Mouse (Mus musculus) bone marrow macrophage, adult 2 months (primary cell): ENCODE data around the gene Cebpa. TPM values are rescaled to one million over a fixed set of nuclear protein-coding genes. Genes with fewer than 3 reads are reported as not detected.

Source experiments
- H3K27ac ChIP-seq: 2 replicates; pipeline ENCODE4 v1.5.1; 2012; ENCODE audit warnings: low read depth, low read length; ENCODE audit not compliant: insufficient read depth
- H3K4me1 ChIP-seq: 2 replicates; pipeline ENCODE4 v1.6.1; 2012; ENCODE audit warnings: low read length; ENCODE audit not compliant: control insufficient read depth, insufficient read depth
- H3K4me3 ChIP-seq: 2 replicates; pipeline ENCODE4 v1.5.1; 2012; ENCODE audit warnings: mild to moderate bottlenecking, low read length, moderate library complexity; ENCODE audit not compliant: insufficient read depth
- CTCF ChIP-seq: IDR thresholded peaks from 2 replicates; pipeline ENCODE4 v1.5.1; 2012; ENCODE audit warnings: low read depth, mild to moderate bottlenecking, low read length, moderate library complexity
- POLR2A ChIP-seq: IDR thresholded peaks from 2 replicates; pipeline ENCODE4 v1.6.1; 2012; ENCODE audit warnings: mild to moderate bottlenecking, low read depth, low read length, borderline replicate concordance
- polyA plus RNA-seq: library from polyadenylated mRNA; stranded (reverse); fragments of >200 nt; gene quantifications from 2 replicates; pipeline ENCODE4 v1.2.4, GENCODE M21; 2012; ENCODE audit not compliant: missing spikeins, insufficient read depth, insufficient read length

Cebpa gene
- polyA plus RNA-seq, 1 experiment: 78.9 TPM

DNA sequence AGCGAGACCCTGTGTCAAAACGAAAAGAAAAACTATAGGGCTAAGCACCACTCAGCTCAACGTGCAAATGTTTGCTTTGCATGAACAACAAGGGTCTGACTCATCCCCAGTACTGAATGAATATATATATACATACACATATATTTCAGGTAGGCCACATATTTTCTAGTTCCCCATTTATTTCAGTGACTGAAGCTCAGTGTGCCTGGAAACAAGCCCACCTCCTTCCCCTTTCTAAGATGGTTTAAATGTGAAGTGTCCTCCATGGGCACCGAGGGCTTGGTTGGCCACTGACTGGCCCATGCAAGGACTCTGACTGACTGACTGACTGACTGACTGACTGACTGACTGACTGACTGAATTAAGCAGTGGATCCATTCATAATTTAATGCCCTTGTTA, 19.6 kb upstream of the Cebpa start:
- H3K4me3 ChIP-seq: no peak overlapping the region

DNA sequence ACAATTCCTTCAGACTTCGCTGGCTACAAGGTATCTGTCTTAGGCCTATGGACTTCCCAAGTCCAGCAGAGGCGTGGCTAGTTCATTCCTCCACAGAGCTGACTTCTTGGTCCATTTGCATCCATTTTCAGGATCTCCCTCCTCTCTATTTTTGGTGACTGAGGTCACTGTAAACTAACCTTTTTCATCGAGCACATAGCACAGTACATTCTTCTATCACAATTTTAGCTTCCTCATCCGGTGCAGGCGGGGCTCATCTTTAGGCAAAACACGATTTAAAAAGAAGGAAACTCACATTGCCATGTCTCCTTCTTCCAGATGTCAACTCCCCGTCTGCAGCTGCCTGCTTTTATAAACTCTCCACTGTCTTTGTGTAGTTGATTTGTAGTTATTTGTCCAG, 12.5 kb upstream of the Cebpa start:
- Histone ChIP-seq H3K4me1 (peaks cover 17% of the 10 kb centered on the region), H3K4me3 (no peak overlapping the region), H3K27ac (peak overlapping the region; percentile 36)
- no peak for TF ChIP-seq POLR2A
- no peak for TF ChIP-seq CTCF

More for the DNA sequence above, 19.6 kb upstream of the Cebpa start:
- Histone ChIP-seq H3K4me1 (peaks cover 19% of the 10 kb centered on the region), H3K27ac (peak overlapping the region; percentile 87)
- TF ChIP-seq CTCF: no peak
- no peak for TF ChIP-seq POLR2A

DNA sequence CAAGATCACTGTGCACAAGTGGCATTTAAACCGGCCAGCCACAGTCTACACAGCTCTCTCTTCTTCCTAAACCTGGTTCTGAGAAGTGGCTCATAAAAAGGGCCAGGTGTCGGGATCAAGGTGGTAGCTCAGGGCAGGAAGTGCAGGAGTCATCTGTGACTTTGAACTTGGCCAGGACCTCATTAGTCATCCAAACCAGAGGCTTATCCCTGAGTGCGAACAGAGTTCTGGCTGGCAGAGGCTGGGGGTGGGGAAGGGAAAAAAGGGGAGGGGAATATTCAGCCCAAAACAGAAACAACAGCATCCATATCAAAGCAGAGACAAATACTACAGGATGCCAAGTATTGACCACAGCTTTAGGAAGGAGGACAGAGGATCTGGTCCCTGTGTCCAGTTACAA, 11.5 kb upstream of the Cebpa start:
- H3K27ac ChIP-seq: no peak overlapping the region
- TF ChIP-seq CTCF: no peak
- no peak for TF ChIP-seq POLR2A
- H3K4me3 ChIP-seq: no peak overlapping the region
- H3K4me1 ChIP-seq: peaks cover 17% of the 10 kb centered on the region

DNA sequence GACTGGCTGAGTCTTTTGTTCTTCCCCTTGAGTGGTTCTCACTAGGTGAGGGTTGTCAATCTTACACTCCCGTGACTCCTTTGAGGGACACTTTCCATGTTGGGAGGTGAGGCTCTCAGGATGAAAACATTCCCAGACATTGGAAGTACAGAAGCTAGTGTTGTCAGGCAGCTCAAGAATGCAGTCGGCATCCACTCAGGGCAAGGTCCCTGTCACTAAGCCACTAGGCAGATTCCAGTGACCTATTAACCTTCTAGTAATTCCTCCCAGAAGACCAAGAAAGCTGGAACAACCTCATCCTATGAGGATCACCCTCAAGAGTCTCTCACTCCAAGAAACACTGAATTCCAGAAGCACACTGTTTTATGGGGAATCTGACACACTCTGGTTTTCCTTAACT, 11.0 kb upstream of the Cebpa start:
- H3K27ac ChIP-seq: no peak overlapping the region
- H3K4me1 ChIP-seq: peaks cover 17% of the 10 kb centered on the region
- TF ChIP-seq POLR2A: no peak
- TF ChIP-seq CTCF: no peak
- H3K4me3 ChIP-seq: no peak overlapping the region

DNA sequence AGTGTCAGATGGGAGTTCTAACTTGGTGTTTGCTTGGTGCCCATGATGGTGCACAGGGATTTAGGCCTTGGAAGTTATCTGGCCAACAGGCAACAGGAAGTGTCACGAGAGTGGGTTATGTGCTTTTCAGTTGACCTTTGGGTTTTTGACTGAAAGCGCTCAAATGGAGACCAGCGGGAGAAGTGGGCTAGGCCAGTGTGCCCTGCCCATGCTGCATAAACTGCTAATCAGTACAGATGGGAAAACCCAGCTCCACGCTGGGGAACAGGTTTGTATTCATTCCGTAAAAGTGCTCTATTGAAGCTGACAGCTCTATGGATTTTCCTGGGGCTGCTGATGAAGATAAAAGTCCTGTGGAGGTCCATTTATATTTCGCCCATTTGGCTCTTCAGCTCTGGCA, 10.4 kb upstream of the Cebpa start:
- H3K4me3 ChIP-seq: no peak overlapping the region
- peaks cover 17% of the 10 kb centered on the region for H3K4me1 ChIP-seq
- TF ChIP-seq CTCF (no peak), POLR2A (no peak)
- no peak overlapping the region for H3K27ac ChIP-seq

DNA sequence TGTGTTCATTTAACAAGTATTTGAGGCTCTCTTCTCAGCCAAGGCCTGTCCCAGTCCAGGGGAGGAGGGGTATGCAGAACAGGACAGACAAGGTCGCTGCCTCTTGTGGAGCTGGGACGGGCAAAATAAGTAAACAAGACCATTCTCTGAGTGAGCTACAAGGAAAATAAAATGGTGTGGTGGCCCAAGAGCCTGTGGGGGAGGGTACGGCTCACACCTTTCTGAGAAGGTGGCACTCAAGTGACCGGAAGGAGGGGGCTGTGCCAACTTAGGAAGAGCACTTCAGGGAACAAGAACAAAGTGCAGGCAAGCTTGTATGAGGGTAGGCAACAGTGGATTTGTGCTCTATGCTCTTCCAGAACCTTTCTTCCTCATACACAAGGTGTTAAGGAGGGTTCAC, 6.0 kb upstream of the Cebpa start:
- no peak overlapping the region for H3K4me3 ChIP-seq
- TF ChIP-seq POLR2A (no peak), CTCF (no peak)
- peaks cover 6% of the 10 kb centered on the region for H3K4me1 ChIP-seq
- H3K27ac ChIP-seq: no peak overlapping the region

DNA sequence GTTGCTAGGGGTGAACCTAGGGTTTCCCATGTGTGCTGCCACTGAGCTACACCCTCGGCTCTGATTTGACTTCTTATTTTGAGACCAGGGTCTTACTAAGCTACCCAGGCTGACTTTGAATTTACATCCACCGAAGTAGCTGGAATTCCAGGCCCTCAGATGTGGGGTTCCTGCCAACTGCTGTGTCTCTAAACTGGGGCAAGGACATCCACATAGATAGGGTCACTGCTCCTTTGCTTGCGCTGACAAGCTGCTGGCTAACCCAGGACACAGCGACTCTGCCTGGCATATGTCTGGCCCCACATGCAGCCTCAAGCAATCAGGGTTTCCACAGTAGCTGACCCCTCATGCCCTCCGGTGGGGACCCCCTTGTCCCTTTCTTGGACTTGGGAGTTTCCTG, 5.4 kb upstream of the Cebpa start:
- no peak for TF ChIP-seq CTCF
- no peak for TF ChIP-seq POLR2A
- Histone ChIP-seq H3K4me3 (no peak overlapping the region), H3K27ac (no peak overlapping the region), H3K4me1 (peaks cover 6% of the 10 kb centered on the region)

DNA sequence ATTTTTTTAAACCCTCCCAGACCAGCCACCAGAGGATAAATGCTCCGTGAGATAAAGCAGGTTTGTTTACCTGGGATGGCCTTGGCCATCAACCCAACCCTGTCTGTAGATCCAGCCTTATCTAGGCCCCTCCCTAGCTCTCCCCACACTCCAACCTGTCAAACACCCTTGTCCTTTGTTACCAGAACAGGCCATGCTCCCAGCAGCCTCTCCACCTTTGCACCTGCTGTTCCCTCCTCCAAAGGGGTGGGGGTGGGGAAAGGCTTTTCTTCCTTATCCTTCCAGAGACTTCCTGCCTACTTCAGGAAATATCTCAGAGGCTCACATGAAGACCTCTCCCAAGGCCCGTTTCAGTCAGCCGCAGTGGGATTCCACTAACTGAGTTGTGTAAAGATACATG, 2.6 kb upstream of the Cebpa start:
- H3K27ac ChIP-seq: no peak overlapping the region
- TF ChIP-seq CTCF (no peak), POLR2A (no peak)
- H3K4me3 ChIP-seq: no peak overlapping the region
- H3K4me1 ChIP-seq: peaks cover 6% of the 10 kb centered on the region

DNA sequence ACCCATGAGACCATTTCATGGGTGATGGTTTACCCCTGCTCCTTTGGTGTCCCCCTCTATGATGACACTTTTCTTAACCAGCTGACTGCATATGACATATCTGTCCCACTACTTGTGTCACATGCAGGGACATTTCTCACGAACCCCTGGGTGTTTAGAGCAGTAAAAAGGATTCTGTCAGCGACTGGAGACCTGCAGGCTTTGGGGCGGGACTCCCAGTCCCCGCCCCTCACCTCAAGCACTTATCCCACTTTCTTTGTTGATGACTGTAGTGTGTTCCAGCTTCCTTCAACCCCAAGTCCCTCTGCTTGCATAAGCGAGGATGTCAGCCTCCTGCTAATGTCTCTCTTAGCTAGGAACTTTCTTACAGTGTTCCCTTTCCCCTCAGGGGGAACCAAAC, 2.0 kb upstream of the Cebpa start:
- Histone ChIP-seq H3K27ac (no peak overlapping the region), H3K4me3 (no peak overlapping the region), H3K4me1 (peaks cover 7% of the 10 kb centered on the region)
- TF ChIP-seq POLR2A: no peak
- no peak for TF ChIP-seq CTCF

DNA sequence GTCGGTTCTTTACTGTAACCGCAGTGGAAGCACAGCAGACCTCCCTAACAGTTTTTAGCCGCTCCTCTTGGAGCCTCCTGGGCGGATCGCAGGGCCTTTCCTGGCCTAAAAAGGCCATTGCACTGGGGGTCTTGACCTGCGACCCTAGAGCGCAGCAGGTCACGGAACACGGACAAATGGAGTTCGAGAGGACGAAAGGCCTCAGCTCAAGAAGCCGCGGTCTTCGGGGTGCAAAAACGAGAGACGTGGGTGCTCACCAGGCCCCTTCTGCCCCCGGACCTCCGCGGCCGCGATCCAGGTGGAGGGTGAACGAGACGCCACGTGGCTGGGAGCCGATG, 1.4 kb upstream of the Cebpa start:
- H3K4me1 ChIP-seq: peaks cover 11% of the 10 kb centered on the region
- peak overlapping the region; percentile 80 for H3K4me3 ChIP-seq
- TF ChIP-seq POLR2A: no peak
- no peak for TF ChIP-seq CTCF
- H3K27ac ChIP-seq: peak overlapping the region; percentile 76

DNA sequence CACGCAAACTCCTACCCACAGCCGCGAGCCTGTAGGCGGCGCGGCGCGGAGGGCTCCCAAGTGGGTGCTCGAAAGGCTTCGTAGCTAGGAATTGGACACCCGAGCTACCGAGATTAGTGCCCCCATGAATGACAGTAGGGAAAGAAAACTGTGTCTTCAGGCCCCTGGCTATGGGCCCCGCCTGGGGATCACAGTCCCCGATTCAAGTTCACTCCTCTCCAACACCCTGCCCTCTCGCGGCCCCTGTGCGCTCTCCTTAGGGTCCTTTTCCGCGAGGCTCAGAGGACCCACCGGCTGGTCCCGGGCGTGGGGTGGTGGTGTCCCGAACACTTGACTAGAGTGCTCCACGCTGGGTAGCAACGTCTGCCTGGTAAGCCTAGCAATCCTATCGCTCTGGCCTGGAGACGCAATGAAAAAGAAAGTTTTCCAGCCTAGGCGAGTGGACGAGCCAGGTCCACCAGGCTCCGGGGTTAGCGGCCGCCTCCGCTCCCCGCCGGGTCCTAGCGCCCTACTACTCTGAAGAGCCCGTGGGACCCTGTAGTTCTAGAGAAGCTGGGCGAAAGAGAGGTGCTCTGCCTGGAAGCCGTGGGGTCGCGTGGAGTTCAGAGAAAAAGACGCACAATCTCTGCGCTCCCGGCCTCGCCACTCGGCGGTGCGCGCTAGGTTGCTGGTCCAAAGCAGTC, 853 bp upstream of the Cebpa start:
- Histone ChIP-seq H3K4me1 (peaks cover 12% of the 10 kb centered on the region), H3K4me3 (peak overlapping the region; percentile 80), H3K27ac (peak overlapping the region; percentile 76)
- TF ChIP-seq CTCF (peak; percentile 63), POLR2A (no peak)
